In genomic region chr13:21200043-21200999, GRCm38 (mm10) we compare ENCODE assay signal across 8 mouse cellular contexts. TPM values are rescaled to one million over a fixed set of nuclear protein-coding genes. Genes with fewer than 3 reads are reported as not detected.
DNase-seq lines count a peak whose midpoint lies in the region; ATAC-seq lines count a peak whose summit lies in the region.

No protein-coding gene starts in this region.

- peak overlapping the region; percentile 74 for H3K9ac ChIP-seq in embryonic facial prominence, embryonic 14.5 days (ENCODE audit: low read depth, low read length)
- H3K9ac ChIP-seq in kidney, embryonic 14.5 days (ENCODE audit: low read depth, low read length) = peak overlapping the region; percentile 60; the same call in 1 of the 2 replicates
- peak overlapping the region; percentile 51 for H3K9ac ChIP-seq in limb, embryonic 15.5 days

- peaks cover 5% of the 10 kb centered on the region; the same call in 1 of the 2 replicates for H3K4me1 ChIP-seq in embryonic facial prominence, embryonic 14.5 days (ENCODE audit: control insufficient read depth, insufficient read depth, low read length)
- H3K4me1 ChIP-seq in kidney, embryonic 14.5 days (ENCODE audit: control insufficient read depth, insufficient read depth, low read length) = no peaks in the 10 kb centered on the region
- no peaks in the 10 kb centered on the region for H3K4me1 ChIP-seq in limb, embryonic 15.5 days

- H3K27me3 ChIP-seq in embryonic facial prominence, embryonic 14.5 days (replicated peaks; ENCODE audit: control insufficient read depth, insufficient read depth, low read length) = no peaks in the 10 kb centered on the region
- no peaks in the 10 kb centered on the region for H3K27me3 ChIP-seq in kidney, embryonic 14.5 days (ENCODE audit: control insufficient read depth, insufficient read depth, low read length)
- no peaks in the 10 kb centered on the region for H3K27me3 ChIP-seq in limb, embryonic 15.5 days

- peak overlapping the region; percentile 87 for H3K27ac ChIP-seq in embryonic facial prominence, embryonic 14.5 days (replicated peaks; ENCODE audit: low read depth, low read length)
- peak overlapping the region; percentile 68; the same call in 1 of the 2 replicates for H3K27ac ChIP-seq in kidney, embryonic 14.5 days (ENCODE audit: low read depth, low read length)
- H3K27ac ChIP-seq in limb, embryonic 15.5 days = peak overlapping the region; percentile 88

- peak overlapping the region; percentile 72 for H3K4me3 ChIP-seq in embryonic facial prominence, embryonic 14.5 days (ENCODE audit: low read depth, low read length)
- peak overlapping the region; percentile 73 for H3K4me3 ChIP-seq in kidney, embryonic 14.5 days (ENCODE audit: low read length)
- peak overlapping the region; percentile 68 for H3K4me3 ChIP-seq in limb, embryonic 15.5 days

- H3K36me3 ChIP-seq in embryonic facial prominence, embryonic 14.5 days (ENCODE audit: control insufficient read depth, insufficient read depth, low read length) = peaks cover 5% of the 10 kb centered on the region; the same call in 1 of the 2 replicates
- H3K36me3 ChIP-seq in kidney, embryonic 14.5 days (ENCODE audit: control insufficient read depth, insufficient read depth, low read length) = no peaks in the 10 kb centered on the region
- H3K36me3 ChIP-seq in limb, embryonic 15.5 days = peaks cover 2% of the 10 kb centered on the region; the same call in 1 of the 2 replicates

- H3K9me3 ChIP-seq in embryonic facial prominence, embryonic 14.5 days (ENCODE audit: control insufficient read depth, low read length) = no peaks in the 10 kb centered on the region
- peaks cover 7% of the 10 kb centered on the region; the same call in 1 of the 2 replicates for H3K9me3 ChIP-seq in kidney, embryonic 14.5 days (ENCODE audit: control insufficient read depth, low read length)
- no peaks in the 10 kb centered on the region for H3K9me3 ChIP-seq in limb, embryonic 15.5 days

- peak overlapping the region; percentile 59 for H3K4me2 ChIP-seq in embryonic facial prominence, embryonic 14.5 days (ENCODE audit: low read depth, low read length)
- peak overlapping the region; percentile 41 for H3K4me2 ChIP-seq in kidney, embryonic 14.5 days (replicated peaks; ENCODE audit: low read depth, low read length)
- H3K4me2 ChIP-seq in limb, embryonic 15.5 days = peak overlapping the region; percentile 46

- ATAC-seq in embryonic facial prominence, embryonic 14.5 days (ENCODE audit: low read depth) = peak; percentile 97
- peak; percentile 96 for ATAC-seq in kidney, embryonic 14.5 days (ENCODE audit: low FRiP score, low TSS enrichment)
- peak; percentile 91 for ATAC-seq in limb, embryonic 15.5 days (ENCODE audit: insufficient number of reproducible peaks, low FRiP score, low TSS enrichment, low read depth)

- 5% methylated on average over 48 of the region's 48 CpGs for WGBS in embryonic facial prominence, embryonic 14.5 days
- WGBS in kidney, embryonic 14.5 days = 6% methylated on average over 48 of the region's 48 CpGs
- WGBS in limb, embryonic 15.5 days = 4% methylated on average over 48 of the region's 48 CpGs

- DNase-seq in 3T3-L1 (ENCODE audit: low read depth, low spot score) = peak; percentile 94
- DNase-seq in adrenal gland, postnatal 4 days (ENCODE audit: low spot score in 2 of 2) = peak; percentile 77 to 80
- DNase-seq in embryonic facial prominence, embryonic 14.5 days (ENCODE audit: low spot score) = peak; percentile 94
- peak; percentile 87 to 95 for DNase-seq in heart, adult 9 months (ENCODE audit: low spot score in 2 of 2)
- peak; percentile 77 to 89 for DNase-seq in monocyte, adult 2 months (ENCODE audit: low read depth in 1 of 2, low spot score in 2 of 2)
- peak; percentile 85 to 86 for DNase-seq in spleen, postnatal 36 days (ENCODE audit: low spot score in 2 of 2)

RNA-seq across cellular contexts. Expression of gene Trim27, which starts 21.1 kb away (rescaled TPM):
- total RNA-seq in adrenal gland, postnatal 4 days (2021) = 10 to 100 TPM; 73.3 to 75.1 TPM
- polyA plus RNA-seq in embryonic facial prominence, embryonic 14.5 days (2014; fragmentation: Nextera tagmentation; extraction: Ambion mirVana) = 111 and 127 TPM in 2 replicates
- polyA plus RNA-seq in kidney, embryonic 14.5 days (2014; fragmentation: Nextera tagmentation; extraction: Ambion mirVana) = 145 and 164 TPM in 2 replicates
- 106 and 121 TPM in 2 replicates for polyA plus RNA-seq in limb, embryonic 15.5 days (2015; fragmentation: Nextera tagmentation; extraction: Ambion mirVana)

RNA-seq across cellular contexts. Expression of gene Olfr1368, which starts 54.7 kb away (rescaled TPM):
- not detected for total RNA-seq in adrenal gland, postnatal 4 days (2021)
- polyA plus RNA-seq in embryonic facial prominence, embryonic 14.5 days (2014; fragmentation: Nextera tagmentation; extraction: Ambion mirVana) = not detected in 2 replicates
- not detected in 2 replicates for polyA plus RNA-seq in kidney, embryonic 14.5 days (2014; fragmentation: Nextera tagmentation; extraction: Ambion mirVana)
- not detected in 2 replicates for polyA plus RNA-seq in limb, embryonic 15.5 days (2015; fragmentation: Nextera tagmentation; extraction: Ambion mirVana)

Comparison
In these comparisons a context has a peak if more than half of its experiments do, and no peak if none do; other contexts are left out.
1. Peak in every context shown above with its lines: DNase-seq, ATAC-seq, H3K4me3 ChIP-seq and H3K27ac ChIP-seq.